Mouse (Mus musculus) cortical plate, adult 2 months (tissue): ENCODE data around the gene Xk. TPM values are rescaled to one million over a fixed set of nuclear protein-coding genes. Genes with fewer than 3 reads are reported as not detected.
"Not testable (repeated sequence)": the region's sequence is repeated elsewhere in the genome, so short reads cannot be mapped to it uniquely, and the experiment has no call there.

Experiments
- H3K27ac ChIP-seq: fragments of 200-500 bp; 2 replicates; pipeline ENCODE4 v1.5.1; 2012; ENCODE audit warnings: low read length, control low read depth, inconsistent platforms; ENCODE audit not compliant: insufficient read depth
- H3K4me1 ChIP-seq: fragments of 200-500 bp; 2 replicates; pipeline ENCODE4 v1.6.1; 2011; ENCODE audit warnings: low read length; ENCODE audit not compliant: control insufficient read depth, insufficient read depth
- H3K4me3 ChIP-seq: fragments of 200-500 bp; 2 replicates; pipeline ENCODE4 v1.5.1; 2011; ENCODE audit warnings: mild to moderate bottlenecking, low read length, control low read depth; ENCODE audit not compliant: insufficient read depth
- polyA plus RNA-seq: library from polyadenylated mRNA; depleted of rRNA; stranded (reverse); fragments of >200 nt; gene quantifications from 2 replicates; pipeline ENCODE4 v1.2.3, GENCODE M21; 2012; rRNA removed

Xk gene
- polyA plus RNA-seq, 1 experiment = 8.7 TPM

- not testable (repeated sequence) for H3K4me3 ChIP-seq, H3K4me1 ChIP-seq, H3K27ac ChIP-seq
These were observed 60.5 kb downstream of the Xk start for GRCm38 (mm10) chrX:9333035-9333434.

- not testable (repeated sequence) for H3K27ac ChIP-seq, H3K4me3 ChIP-seq, H3K4me1 ChIP-seq
These were observed 62.4 kb downstream of the Xk start for GRCm38 (mm10) chrX:9334996-9335395.

- not testable (repeated sequence) for H3K4me3 ChIP-seq, H3K4me1 ChIP-seq, H3K27ac ChIP-seq
These were observed 77.8 kb downstream of the Xk start, which contains the start of gene H2al1k for GRCm38 (mm10) chrX:9350327-9350726. Gene H2al1k, plus strand, starts transcription at chrX:9350627.

Other genes with a start within 250 kb of the Xk start
- not detected in 2 replicates for gene Fthl17e, start 239.3 kb upstream of the Xk start, polyA plus RNA-seq
- not detected in 2 replicates for gene Fthl17f, start 209.7 kb upstream of the Xk start, polyA plus RNA-seq
- not detected in 2 replicates for gene 4930402K13Rik, start 168.2 kb upstream of the Xk start, polyA plus RNA-seq
- 1.1 and 1.2 TPM in 2 replicates for gene Lancl3, start 72.9 kb upstream of the Xk start, polyA plus RNA-seq
- gene Gm14862, start 15.9 kb upstream of the Xk start, polyA plus RNA-seq = not detected in 2 replicates
- gene H2al1m, start 11.0 kb downstream of the Xk start, polyA plus RNA-seq = 0.40 and 0.42 TPM in 2 replicates
- not detected in 2 replicates for gene H2al1k, start 77.9 kb downstream of the Xk start, polyA plus RNA-seq
- gene Cybb, start 215.0 kb downstream of the Xk start, polyA plus RNA-seq = 0.36 and 0.52 TPM in 2 replicates